Mouse (Mus musculus): Measurements from ENCODE around the gene Cux1.

Cux1 gene

DNA sequence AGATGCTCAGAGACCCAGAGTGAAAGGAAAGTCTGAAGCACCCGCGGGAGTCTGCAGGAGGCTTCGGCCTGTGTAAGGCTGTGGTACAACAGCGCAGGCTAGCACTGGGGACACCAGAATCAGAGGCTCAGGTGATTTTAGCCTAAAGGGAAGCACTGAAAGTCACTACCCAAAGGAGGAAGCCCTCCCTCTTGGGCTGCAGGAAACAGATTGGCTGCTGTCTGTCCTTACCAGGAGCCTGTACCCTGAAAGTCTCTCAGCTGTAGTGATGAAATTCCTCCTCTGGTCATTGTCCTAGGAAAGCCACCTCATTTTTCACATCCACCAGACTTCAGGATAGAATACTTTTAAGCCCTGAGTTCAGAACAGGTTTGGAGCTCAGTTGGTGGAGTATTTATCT lies 30.5 kb downstream of the Cux1 start:
- DNase-seq (ENCODE audit: low read depth, low spot score): no peak

DNA sequence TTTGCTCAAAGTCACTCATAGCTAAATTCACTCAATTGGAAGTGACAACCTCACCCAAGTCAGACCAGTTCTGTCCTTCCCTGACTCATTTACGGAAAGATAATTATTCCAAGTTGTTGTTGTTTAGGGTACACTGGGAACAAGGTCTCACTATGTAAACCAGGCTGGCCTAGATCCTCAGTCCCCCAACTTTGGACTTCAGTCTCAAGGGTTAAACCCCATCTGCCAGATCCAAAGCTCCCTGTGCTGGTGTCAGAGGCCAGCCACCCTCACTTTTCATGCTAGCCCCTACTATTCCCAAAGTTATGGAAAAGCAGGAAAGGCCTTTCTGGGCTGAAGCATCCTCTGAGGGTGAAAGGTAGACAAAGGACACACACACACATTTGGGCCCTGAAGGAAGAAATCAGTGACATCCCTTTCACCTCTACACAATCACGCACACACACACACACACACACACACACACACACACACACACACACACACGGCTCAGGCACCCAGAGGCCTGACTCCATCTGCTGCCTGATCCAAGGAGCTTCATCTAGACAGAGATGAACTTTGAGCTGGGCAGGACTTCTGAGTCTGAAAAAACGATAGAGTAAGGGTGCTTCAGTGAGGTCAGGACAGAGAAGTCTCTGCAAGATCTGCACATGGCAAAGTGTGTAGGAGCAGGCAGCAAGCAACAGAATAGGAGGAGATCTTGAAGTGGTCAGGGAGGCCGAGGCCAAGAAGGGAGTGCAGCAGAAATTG lies 31.1 kb downstream of the Cux1 start:
- no peak for DNase-seq (ENCODE audit: low read depth, low spot score)

DNA sequence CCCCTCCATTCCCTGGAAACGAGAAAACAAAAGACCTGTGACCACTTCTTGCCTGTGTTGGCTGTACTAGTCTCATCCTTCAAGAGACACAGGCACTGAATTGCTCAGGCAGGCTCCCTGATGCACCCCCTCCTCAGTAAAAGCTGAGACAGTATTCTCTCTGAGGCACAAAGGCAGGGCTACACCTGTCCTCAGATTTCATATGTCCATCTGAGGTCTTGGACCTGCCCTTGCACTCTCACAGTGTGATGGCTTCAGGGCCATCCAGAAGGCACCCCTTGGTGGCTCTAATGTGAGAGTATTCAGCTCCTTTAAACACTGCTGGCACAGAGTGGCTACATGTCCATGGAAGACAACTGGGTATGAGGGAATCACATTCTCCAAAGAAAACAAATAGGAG lies 32.1 kb downstream of the Cux1 start:
- DNase-seq (ENCODE audit: low read depth, low spot score): no peak

- no peak for DNase-seq (ENCODE audit: low read depth, low spot score)
These were observed 33.7 kb downstream of the Cux1 start for GRCm38 (mm10) chr5:136533371-136534276.

DNA sequence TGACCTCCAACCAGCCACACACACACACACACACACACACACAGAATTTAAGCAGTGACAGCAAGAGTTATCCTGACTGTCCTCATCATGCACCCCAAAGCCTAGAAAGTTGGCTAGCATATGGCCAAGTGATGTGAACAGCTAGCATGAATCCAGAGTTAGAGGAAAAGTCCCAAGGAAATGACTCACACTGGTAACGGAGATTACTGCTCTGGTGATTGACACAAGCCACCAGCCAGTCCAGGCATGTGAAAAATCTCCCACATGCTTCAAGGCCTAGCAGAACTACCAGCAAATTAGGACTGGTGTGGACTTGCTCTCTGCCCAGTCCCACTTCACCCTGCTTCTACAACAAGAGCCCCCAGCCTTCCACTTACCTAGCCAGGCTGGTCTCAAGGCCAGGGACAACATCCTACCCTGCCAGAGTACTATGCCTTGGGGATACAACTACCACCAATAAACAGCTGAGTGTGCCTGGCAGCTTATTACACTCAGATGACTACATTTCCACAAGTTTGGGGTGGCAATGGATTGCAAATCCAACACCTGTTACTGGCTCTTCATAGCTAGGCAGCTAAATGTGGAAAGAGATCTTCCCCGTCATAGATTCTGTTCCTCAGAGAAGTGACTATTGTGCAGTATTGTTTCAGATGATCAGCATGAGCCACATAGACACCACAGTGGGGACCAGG lies 35.5 kb downstream of the Cux1 start:
- no peak for DNase-seq (ENCODE audit: low read depth, low spot score)

GRCm38 (mm10) chr5:136530931-136531330 lies 36.4 kb downstream of the Cux1 start:
- no peak for DNase-seq (ENCODE audit: low read depth, low spot score)

GRCm38 (mm10) chr5:136529165-136529564 lies 38.1 kb downstream of the Cux1 start:
- DNase-seq (ENCODE audit: low read depth, low spot score): no peak

DNA sequence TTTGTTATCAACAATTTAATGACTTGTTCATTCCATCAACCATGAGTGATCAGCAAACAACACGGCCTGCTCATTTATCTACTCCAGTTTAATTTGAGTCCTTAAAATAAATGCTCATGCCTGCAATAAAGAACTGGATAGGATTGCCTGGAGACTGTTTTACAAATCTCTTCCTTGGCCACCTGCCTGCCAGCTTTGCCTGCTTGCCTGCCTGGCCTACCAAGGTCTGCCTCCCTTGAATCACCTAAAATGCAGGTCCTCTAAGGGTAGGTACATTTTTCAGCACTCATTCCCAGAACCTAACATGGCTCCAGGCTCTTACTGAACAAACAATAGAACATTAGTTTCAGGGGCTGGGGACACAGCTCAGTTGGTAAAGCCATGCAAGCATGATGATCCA lies 39.4 kb downstream of the Cux1 start:
- DNase-seq (ENCODE audit: low read depth, low spot score): no peak

GRCm38 (mm10) chr5:136526545-136526909 lies 40.8 kb downstream of the Cux1 start:
- no peak for DNase-seq (ENCODE audit: low read depth, low spot score)

- DNase-seq (ENCODE audit: low read depth, low spot score): no peak
These were observed 41.3 kb downstream of the Cux1 start for GRCm38 (mm10) chr5:136525896-136526544.

GRCm38 (mm10) chr5:136522843-136523463 lies 44.3 kb downstream of the Cux1 start:
- DNase-seq (ENCODE audit: low read depth, low spot score): peak; percentile 54

- DNase-seq (ENCODE audit: low read depth, low spot score): no peak
These were observed 45.6 kb downstream of the Cux1 start for GRCm38 (mm10) chr5:136521656-136522055.

DNA sequence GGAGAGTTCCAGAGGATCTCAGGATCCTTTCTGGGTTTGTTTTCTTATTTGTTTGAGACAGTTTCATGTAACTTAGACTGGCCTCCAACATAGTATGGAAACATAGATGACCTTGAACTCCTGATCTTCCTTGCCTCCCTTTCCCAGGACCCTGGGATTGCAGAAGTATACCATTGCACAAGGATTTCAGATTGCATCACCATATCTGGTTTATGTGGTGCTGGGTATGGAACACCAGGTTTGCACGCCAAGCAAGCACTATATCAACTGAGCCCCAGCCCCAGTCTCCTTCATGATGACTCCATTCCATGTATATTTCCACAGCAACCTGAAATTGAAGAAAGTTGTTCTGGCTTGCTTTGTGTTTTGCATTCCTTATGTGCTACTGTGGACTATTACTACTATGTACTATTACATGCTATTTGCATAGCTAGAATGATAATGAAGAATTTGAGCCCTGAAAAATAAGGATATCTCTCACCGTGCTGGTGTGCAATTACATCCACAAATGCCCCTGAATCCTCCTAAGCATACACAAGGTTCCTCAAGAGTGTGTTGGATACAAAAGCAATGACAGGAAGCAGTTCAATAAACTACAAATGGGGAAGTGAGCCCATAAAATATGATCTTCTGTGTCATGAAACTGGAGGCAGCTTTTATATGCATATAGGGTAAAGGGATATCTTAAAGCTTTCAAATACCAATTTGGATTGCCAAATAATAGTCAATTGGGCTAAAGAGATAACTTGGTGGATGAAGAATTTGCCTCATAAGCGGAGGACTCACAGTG lies 48.4 kb downstream of the Cux1 start:
- no peak for DNase-seq (ENCODE audit: low read depth, low spot score)

DNA sequence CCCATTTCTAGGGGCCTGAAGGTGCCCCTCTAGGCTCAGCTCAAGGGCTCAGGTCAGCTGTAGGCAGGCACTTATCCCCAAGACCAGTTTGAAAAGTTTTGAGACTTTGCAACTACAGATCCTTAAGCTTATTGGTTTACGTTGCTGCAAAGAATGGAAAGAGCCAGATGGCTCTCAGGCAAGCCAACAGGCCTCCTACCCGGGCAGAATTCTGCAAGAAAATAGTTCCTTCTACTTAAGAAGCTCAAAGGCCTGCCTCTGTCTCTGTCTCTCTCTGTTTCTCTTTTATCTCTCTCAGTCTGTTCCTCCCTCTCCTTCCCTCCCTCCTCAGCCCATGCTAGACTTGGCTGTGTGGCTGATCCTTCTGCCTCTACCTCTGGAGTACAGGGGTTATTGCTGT lies 49.8 kb downstream of the Cux1 start:
- DNase-seq (ENCODE audit: low read depth, low spot score): no peak

- no peak for DNase-seq (ENCODE audit: low read depth, low spot score)
These were observed 50.7 kb downstream of the Cux1 start for GRCm38 (mm10) chr5:136516593-136516992.

- no peak for DNase-seq (ENCODE audit: low read depth, low spot score)
These were observed 53.1 kb downstream of the Cux1 start for GRCm38 (mm10) chr5:136514049-136514677.

DNA sequence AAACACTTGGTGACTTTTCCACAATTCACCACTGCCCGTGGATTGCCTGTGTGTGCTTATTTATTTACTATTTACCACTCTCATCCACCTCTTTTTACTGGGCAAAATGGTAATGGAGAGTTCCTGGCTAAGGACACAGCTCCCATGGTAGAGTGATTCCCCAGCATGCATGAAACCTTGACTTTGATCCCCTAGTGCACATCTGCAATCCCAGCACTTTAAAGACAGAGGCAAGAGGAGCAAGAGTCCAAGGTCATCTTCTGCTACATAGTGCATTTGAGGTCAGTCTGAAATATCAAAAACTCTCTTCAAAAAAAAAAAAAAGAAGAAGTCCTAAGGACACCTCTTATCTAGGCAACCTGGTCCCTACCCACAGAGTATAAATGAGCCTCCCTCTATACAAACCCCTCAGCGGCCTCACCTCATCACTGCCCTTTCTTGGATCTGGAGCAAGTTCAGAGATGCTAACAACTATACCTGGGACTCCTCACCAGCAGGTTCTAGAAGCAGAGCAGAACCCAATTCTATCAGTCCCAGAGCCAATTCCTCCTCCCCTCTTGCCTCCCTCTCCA lies 55.1 kb downstream of the Cux1 start:
- DNase-seq (ENCODE audit: low read depth, low spot score): no peak

DNA sequence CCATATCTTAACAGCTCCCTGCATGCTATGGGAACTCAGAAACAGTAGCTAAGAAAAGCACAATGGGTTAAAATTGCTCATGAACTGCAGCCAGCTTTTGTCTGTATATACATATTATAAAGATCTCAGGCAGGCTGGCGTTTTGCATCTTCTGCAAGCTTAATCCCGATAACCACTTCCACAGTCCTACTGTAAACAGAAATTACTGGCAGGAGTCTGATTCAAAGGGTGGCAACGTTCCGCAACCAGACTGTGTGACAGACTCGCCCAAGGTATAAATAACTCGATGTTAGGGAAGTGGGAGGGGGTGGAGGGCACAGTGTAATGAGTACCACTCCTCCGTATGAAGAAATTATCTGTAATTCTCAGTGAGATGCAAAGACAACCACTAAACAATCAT lies 55.9 kb downstream of the Cux1 start:
- DNase-seq (ENCODE audit: low read depth, low spot score): no peak

DNA sequence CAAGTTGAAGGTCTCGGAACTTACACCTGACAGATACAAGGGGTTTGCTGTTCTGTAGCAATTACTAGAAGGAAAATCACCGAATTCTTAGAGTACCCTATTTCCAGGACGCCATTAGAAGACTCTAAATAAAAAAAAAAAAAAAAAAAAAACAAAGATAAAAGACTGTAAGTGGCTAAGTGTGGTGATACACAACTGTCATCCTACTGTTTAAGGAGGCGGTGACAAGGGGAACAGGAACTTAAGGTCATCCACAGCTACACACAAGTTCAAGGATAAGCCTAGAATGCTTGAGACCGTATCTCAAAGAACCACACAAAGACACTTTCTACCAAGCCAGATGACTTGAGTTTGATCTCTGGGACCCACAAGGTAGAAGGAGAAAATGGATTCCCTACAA lies 56.7 kb downstream of the Cux1 start:
- no peak for DNase-seq (ENCODE audit: low read depth, low spot score)

- no peak for DNase-seq (ENCODE audit: low read depth, low spot score)
These were observed 59.7 kb downstream of the Cux1 start for GRCm38 (mm10) chr5:136507629-136508028.
